Mouse (Mus musculus) CD4-positive, CD25-positive, alpha-beta regulatory T cell (primary cell): Measurements from ENCODE around the gene Slc30a2. TPM values are rescaled to one million over a fixed set of nuclear protein-coding genes. Genes with fewer than 3 reads are reported as not detected.

Experiments used
- polyA plus RNA-seq: library from polyadenylated mRNA; unstranded; fragments of 100-300 nt; shearing (Covaris generic); gene quantifications from one replicate; pipeline ENCODE4 v1.2.1, GENCODE M21; 2017

Gene Slc30a2
- polyA plus RNA-seq, result 0.28 TPM

DNA sequence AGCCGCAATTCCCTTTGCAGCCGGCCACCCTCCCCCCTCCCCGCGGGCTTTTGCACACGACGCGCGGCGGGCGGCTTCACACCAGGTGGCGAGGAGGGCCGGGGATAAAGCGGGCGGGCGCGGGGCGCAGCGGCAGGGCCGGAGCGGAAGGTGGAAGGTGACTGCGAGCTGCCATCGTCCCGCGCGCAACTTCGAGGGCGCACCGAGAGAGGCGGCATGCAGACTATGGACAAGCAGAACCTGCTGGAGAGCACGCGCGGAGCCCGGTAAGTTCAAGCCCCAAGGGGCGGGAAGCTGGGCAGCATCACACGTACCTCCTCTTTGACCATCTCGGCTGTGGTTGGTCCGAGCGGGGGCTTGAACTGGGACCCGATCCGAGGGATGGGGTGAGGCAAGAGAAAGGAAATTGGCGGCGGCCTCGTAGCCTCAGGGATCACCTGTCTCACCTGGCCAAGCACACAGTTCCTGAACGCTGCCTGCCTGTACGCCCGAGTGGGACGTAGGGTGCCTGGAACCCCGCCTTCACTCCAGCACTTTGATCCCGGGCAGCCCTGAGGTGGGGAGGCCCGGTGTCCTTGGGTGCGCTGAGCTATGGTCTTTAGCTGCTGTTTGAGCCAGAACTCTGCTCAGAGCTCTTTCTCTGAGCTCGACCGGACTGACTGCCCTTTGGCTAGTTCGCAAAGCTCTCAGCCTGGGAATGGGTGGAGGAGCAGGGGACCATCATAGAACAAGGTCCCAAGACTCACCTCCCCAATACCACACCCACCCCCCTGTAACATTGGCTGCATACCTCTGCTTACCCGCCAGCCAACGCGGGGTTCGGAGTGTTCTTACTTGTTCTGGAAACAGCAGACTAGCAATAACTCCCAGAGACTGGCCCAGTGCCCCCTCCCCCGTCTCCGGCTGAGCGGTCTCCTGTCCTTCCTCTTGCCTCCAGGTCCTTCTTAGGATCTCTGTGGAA, at the start of gene Slc30a2:
Gene Slc30a2, plus strand, starts transcription at position 111 of the 961 bp plus-strand sequence.

DNA sequence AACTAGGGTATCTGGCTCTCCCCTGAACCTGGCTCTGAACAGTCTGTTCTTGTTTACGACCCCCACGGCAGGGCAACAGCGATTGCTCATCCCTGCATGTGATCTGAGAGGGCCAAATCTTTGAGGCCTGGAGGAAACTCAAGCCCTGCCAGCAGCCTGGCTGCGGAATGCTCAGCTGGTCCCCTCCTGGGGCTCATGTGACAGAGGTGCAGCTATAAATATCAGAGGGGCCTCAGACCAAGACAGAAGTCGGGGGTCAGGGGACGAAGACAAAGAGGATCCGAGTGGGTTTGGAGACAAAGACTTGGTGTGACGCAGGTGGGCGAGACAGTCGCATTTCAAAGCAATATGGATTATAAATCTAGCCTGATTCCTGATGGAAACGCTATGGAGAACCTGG, 28.1 kb upstream of the Slc30a2 start, which contains the start of gene Trim63:
Gene Trim63, plus strand, starts transcription at position 245 of the 400 bp plus-strand sequence.

DNA sequence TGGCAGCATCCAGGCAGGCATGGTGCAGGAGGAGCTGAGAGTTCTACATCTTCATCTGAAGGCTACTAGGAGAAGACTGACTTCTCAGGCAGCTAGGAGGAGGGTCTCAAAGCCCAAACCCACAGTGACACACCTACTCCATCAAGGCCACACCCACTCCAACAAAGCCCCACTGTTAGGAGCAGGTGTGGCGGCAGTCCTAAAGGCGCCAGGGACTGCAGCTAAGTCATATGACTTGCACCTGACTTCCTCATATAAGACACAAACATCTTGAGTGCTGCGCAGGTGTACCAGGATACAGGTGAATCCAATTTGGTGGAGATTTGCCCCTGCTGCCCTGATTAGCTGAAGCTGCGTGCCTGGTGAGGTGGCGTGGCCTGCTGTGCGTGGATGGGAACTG, 40.8 kb downstream of the Slc30a2 start, which contains the start of gene Extl1:
Gene Extl1, minus strand, starts transcription at position 101 of the 400 bp plus-strand sequence.

DNA sequence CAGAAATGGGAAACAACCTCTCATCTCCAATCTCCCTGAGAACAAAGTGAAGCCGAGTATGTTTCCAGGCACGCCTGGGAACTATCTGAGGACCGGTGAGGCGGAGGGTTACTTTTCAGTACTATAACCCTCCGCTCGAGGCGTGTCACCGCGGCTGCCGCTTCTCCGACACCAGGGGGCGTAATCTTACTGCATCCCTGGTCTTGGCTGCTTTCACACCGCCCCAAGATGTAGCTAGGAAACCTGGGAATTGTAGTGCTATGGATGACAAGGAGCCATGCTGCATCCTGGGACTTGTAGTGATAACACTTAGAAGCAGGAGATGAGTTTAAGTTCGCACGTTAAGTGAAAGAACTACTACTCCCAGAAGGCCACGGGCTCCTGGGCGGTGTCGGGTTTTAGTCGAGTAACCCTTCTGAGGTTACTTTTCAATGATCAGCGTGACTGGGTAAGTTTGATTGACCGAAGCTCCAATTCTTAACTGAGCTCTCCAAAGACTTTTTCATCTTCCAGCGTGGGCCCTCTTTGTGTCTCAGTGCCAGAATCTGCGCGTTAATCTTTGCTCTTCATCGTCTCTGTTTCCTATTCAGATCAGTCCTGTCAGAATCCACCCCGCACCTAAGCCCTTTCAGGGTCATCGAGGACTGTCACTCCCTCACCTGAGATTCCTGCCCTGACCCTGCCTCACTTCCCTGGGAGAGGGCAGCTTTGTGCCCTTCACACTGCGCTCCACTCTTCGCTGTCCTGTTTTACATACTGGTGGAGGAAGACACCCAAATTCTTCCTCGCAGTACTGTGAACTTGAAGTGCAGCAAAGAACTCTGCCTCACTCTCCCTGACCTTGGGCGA, 53.2 kb downstream of the Slc30a2 start, which contains the start of gene Pafah2:
Gene Pafah2, plus strand, starts transcription at position 344 of the 849 bp plus-strand sequence.

Other genes starting within 250 kb of the Slc30a2 start
- gene Cd52, start 248.1 kb upstream of the Slc30a2 start, polyA plus RNA-seq, result 2,735 TPM
- 64.4 TPM for gene Ubxn11, start 240.6 kb upstream of the Slc30a2 start, polyA plus RNA-seq
- 1,392 TPM for gene Sh3bgrl3, start 214.4 kb upstream of the Slc30a2 start, polyA plus RNA-seq
- 38.4 TPM for gene Cep85, start 156.1 kb upstream of the Slc30a2 start, polyA plus RNA-seq
- not detected for gene Gm7534, start 140.2 kb upstream of the Slc30a2 start, polyA plus RNA-seq
- not detected for gene Catsper4, start 115.8 kb upstream of the Slc30a2 start, polyA plus RNA-seq
- gene Cnksr1, start 104.8 kb upstream of the Slc30a2 start, polyA plus RNA-seq, result 0.12 TPM
- 9.3 TPM for gene E130218I03Rik, start 99.5 kb upstream of the Slc30a2 start, polyA plus RNA-seq
- 23.6 TPM for gene Zfp593, start 97.6 kb upstream of the Slc30a2 start, polyA plus RNA-seq
- not detected for gene Gm30191, start 96.2 kb upstream of the Slc30a2 start, polyA plus RNA-seq
- gene Grrp1, start 89.1 kb upstream of the Slc30a2 start, polyA plus RNA-seq, result not detected
- 17.7 TPM for gene Pdik1l, start 55.3 kb upstream of the Slc30a2 start, polyA plus RNA-seq
- not detected for gene Trim63, start 28.1 kb upstream of the Slc30a2 start, polyA plus RNA-seq
- 1.2 TPM for gene Extl1, start 40.7 kb downstream of the Slc30a2 start, polyA plus RNA-seq
- gene Pafah2, start 53.1 kb downstream of the Slc30a2 start, polyA plus RNA-seq, result 1.8 TPM
- 62.6 TPM for gene Stmn1, start 125.1 kb downstream of the Slc30a2 start, polyA plus RNA-seq
- gene Paqr7, start 153.5 kb downstream of the Slc30a2 start, polyA plus RNA-seq, result 24.0 TPM
- gene Aunip, start 167.8 kb downstream of the Slc30a2 start, polyA plus RNA-seq, result 0.55 TPM
- 115 TPM for gene Mtfr1l, start 192.2 kb downstream of the Slc30a2 start, polyA plus RNA-seq
- gene Selenon, start 209.0 kb downstream of the Slc30a2 start, polyA plus RNA-seq, result 2.3 TPM